In genomic region chr10:78169281-78170042, GRCm38 (mm10) we compare ENCODE assay signal across 7 mouse cellular contexts. TPM values are rescaled to one million over a fixed set of nuclear protein-coding genes. Genes with fewer than 3 reads are reported as not detected.
DNase-seq lines count a peak whose midpoint lies in the region; ATAC-seq lines count a peak whose summit lies in the region.

TSS of gene D10Jhu81e (minus strand) at chr10:78169782.

- peaks cover 14% of the 10 kb centered on the region for H3K4me1 ChIP-seq in intestine, embryonic 15.5 days (replicated peaks)
- H3K4me1 ChIP-seq in midbrain, embryonic 10.5 days = peaks cover 22% of the 10 kb centered on the region

- H3K27ac ChIP-seq in intestine, embryonic 15.5 days = peak within 1 kb of the TSS; percentile 72
- H3K27ac ChIP-seq in midbrain, embryonic 10.5 days (replicated peaks) = peak within 1 kb of the TSS; percentile 89

- ATAC-seq in intestine, embryonic 15.5 days = peak; percentile 98

- intact Hi-C loops in gastrocnemius, postnatal 36 days (cut with DNase I) = no loop called here
- intact Hi-C loops in left cerebral cortex, postnatal 25 days (cut with DNase I) = no loop called here

- under 1% methylated on average over 50 of the region's 50 CpGs for WGBS in intestine, embryonic 15.5 days
- WGBS in midbrain, embryonic 10.5 days = 2% methylated on average over 50 of the region's 50 CpGs

- no peaks in the 10 kb centered on the region for H3K27me3 ChIP-seq in intestine, embryonic 15.5 days (replicated peaks)
- H3K27me3 ChIP-seq in midbrain, embryonic 10.5 days (ENCODE audit: low read depth, poor library complexity, severe bottlenecking) = no peaks in the 10 kb centered on the region

- H3K36me3 ChIP-seq in intestine, embryonic 15.5 days = peaks cover 37% of the 10 kb centered on the region
- H3K36me3 ChIP-seq in midbrain, embryonic 10.5 days = peaks cover 74% of the 10 kb centered on the region

- peak within 1 kb of the TSS; percentile 65 for H3K4me2 ChIP-seq in intestine, embryonic 15.5 days (replicated peaks)

- no peaks in the 10 kb centered on the region for H3K9me3 ChIP-seq in intestine, embryonic 15.5 days
- H3K9me3 ChIP-seq in midbrain, embryonic 10.5 days (replicated peaks) = no peaks in the 10 kb centered on the region

- peak within 1 kb of the TSS; percentile 82 for H3K9ac ChIP-seq in intestine, embryonic 15.5 days

- DNase-seq in adrenal gland, adult 2 months = peak; percentile 100
- peak; percentile 97 for DNase-seq in embryo, embryonic 11.5 days (ENCODE audit: low read depth, low spot score)
- DNase-seq in gastrocnemius, postnatal 36 days = peak; percentile 98 to 100
- DNase-seq in left cerebral cortex, postnatal 25 days (ENCODE audit: low spot score in 2 of 2) = peak; percentile 99
- DNase-seq in midbrain, embryonic 10.5 days (ENCODE audit: low spot score) = peak; percentile 99
- DNase-seq in right cerebral cortex, postnatal 4 days = peak; percentile 100

- H3K4me3 ChIP-seq in intestine, embryonic 15.5 days (replicated peaks) = peak within 1 kb of the TSS; percentile 82
- H3K4me3 ChIP-seq in midbrain, embryonic 10.5 days = peak within 1 kb of the TSS; percentile 88

RNA-seq across cellular contexts. Expression of gene D10Jhu81e, which starts in this region (rescaled TPM):
- 100 to 1,000 TPM; 266 to 267 TPM for total RNA-seq in adrenal gland, adult 2 months (2021)
- 741 and 784 TPM in 2 replicates for polyA plus RNA-seq in adrenal gland, adult 2 months (2012; rRNA removed)
- 100 to 1,000 TPM; 207 to 245 TPM for total RNA-seq in gastrocnemius, postnatal 36 days (2021)
- 34.9 and 37.2 TPM in 2 replicates for polyA plus RNA-seq in intestine, embryonic 15.5 days (2015; fragmentation: Nextera tagmentation; extraction: Ambion mirVana)
- total RNA-seq in left cerebral cortex, postnatal 25 days (2021) = 100 to 1,000 TPM; 106 to 109 TPM
- polyA plus RNA-seq in midbrain, embryonic 10.5 days (2016; fragmentation: Nextera tagmentation; extraction: Ambion mirVana) = 17.7 and 18.2 TPM in 2 replicates

Comparison
In these comparisons a context has a peak if more than half of its experiments do, and no peak if none do; other contexts are left out.
1. Peak in every context shown above with its lines: DNase-seq, ATAC-seq, H3K4me3 ChIP-seq and H3K27ac ChIP-seq.
2. RNA of gene D10Jhu81e (polyA plus RNA-seq): 741 to 784 TPM in adrenal gland, adult 2 months; 34.9 to 37.2 TPM in intestine, embryonic 15.5 days and 17.7 to 18.2 TPM in midbrain, embryonic 10.5 days; every median in the first group is over 10 times any median in the second.